Mouse (Mus musculus) fat pad, adult 2 months (tissue): Measurements from ENCODE around the gene Calhm3.
"Not testable (repeated sequence)": the region's sequence is repeated elsewhere in the genome, so short reads cannot be mapped to it uniquely, and the experiment has no call there.

Experiments
- DNase-seq: peaks from one replicate; pipeline ENCODE4 v3.0.0-alpha.2; 2011; ENCODE audit warnings: low read depth, low spot score; ENCODE audit errors: extremely low read depth

The Calhm3 gene

GRCm38 (mm10) chr19:47168223-47168622 is 10.7 kb upstream of the Calhm3 start:
- DNase-seq, result no peak

DNA sequence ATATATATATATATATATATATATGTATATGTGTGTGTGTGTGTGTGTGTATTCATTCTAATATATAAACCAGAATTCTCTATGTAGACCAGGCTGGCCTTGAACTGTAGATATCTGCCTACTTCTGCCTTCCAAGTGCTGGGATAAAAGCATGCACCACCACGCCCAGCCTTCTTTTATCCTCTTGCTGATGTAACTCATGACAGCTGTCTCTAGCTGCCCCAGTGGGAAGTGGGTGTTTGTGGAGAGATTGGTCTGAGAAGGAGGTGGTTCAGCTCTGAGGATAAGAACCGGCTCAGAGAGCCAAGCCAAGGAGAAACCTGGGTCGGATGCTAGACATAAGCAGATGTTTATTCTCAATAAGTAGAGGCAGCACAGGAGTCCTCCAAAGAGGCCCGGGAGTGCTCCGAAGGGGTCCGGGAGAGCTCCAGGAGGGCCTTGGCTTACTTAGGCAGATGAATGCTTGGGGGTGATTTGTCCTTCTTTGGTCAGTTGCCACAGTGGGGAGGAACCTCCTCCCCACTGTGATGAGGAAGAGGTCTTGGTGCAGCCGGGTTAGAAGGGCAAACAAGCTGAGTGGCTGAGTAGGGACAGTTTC is 10.2 kb upstream of the Calhm3 start:
- no peak for DNase-seq

DNA sequence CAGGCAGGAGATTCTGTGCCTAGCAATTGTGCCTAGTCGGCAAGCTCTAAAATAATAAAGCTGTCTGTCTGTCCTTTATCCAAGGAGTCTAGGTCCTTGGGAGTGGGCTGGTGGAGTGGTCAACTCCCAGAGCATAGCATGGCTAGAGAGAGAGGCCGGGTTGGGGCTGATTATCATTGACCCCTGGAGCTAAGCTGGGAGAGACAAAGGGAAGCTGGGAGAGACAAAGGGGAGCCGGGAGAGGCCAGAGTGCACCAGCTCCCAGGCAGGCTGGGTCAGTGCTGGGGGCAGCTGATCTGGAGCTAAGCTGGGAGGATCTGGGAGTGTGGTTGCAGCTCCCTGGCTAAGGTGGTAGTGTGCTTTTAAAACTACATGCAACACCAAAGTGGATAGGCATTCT is 9.2 kb upstream of the Calhm3 start:
- no peak for DNase-seq

DNA sequence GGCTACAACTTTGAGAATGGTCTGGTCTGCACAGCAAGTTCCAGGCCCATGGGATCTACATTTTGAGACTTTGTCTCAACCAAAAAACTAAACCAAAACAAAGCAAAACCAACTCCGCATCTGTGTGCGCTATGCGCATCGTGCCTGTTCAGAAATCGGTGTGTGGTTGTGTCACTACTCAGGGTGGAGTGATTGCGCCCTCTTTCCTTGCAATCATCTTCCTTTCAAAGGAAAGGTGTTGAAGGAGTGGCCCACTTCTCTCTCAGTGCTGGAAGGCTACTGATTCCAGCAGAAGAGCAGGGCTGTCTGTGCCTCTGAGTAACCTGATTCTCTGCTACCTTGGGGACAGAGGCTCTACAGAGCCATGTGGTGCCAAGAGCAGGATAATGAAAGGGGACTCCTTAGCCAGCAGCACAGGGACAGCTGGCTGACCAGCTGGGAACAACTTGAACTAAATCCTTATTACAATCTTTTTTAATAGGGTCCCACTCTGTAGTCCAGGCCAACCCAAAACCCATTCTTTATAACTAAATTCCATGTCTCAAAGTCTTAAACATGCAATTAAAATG is 5.7 kb upstream of the Calhm3 start:
- DNase-seq, result no peak

DNA sequence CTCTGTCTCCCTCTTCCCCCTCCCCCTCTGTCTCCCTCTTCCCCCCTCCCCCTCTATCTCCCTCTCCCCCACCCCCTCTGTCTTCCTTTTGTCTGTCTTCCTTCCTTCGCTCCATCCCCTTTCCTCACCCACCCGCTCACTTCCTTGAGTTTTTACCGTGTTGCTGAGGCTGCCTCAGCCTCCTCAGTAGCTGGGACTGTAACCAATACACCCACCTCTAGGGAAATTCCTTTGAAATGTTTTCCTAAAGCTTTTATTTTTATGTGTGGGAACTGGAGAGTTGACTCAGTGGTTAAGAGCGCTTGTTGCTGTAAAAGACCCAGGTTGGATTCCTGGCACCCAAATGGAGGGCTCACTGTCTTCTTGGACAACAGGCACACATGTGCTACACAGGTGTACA is 4.1 kb upstream of the Calhm3 start:
- no peak for DNase-seq

GRCm38 (mm10) chr19:47153767-47154166 is 3.8 kb downstream of the Calhm3 start:
- DNase-seq, result no peak

DNA sequence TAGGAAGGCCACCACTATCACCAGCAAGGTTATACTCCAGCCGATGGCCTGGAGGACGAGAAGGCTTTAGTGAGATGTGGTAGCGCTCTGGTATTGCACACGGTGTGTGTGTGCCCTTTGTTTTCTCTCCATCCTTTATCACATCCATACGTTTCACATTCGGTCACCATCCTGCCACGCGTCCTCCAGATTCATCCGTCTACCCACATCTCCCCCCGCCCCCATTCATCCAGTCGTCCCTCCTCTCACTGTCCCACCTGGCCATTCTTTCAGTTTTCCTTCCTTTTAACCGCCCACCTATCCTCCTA is 5.5 kb downstream of the Calhm3 start:
- no peak for DNase-seq

DNA sequence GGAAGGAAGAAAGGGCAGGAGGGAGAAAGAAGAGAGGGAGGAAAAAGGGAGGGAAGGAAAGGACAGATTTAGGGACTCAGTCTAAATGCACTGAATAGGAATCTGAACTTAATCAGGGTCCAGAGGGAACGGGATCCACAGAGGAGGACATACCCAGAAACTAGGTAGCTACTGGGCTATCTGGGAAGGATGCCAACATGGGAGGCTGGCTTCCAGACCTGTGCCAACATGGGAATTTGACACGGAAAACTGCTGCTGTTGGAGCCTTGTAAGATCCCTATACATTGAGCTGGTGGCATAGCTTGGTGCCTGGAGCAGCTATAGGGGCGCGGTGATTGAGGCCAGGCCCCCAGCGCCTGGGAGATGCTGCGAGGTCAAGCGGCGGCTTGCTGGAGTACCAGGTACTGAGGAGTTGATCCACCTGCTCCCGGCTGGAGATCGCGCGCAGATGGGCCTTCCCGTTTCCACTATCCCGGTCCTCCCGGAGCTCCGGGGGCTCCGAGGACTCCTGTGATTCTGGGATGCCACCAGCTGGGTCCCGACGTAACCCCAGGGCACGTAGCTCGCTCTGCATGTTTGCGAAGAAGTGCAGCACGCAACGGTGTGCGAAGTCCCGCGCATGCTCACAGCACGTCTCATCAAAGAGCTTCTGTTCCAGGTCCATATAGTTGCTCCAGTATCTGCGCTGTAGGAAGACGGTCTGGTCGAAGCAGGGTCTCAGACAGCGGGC is 6.1 kb downstream of the Calhm3 start:
- DNase-seq, result no peak

- DNase-seq, result no peak
These were observed 7.7 kb downstream of the Calhm3 start for GRCm38 (mm10) chr19:47149854-47150253.

GRCm38 (mm10) chr19:47148267-47148847 is 9.2 kb downstream of the Calhm3 start:
- no peak for DNase-seq

GRCm38 (mm10) chr19:47144154-47144553 is 13.4 kb downstream of the Calhm3 start, which contains the start of gene Calhm1:
Calhm1 (minus strand) TSS chr19:47144254.
- no peak for DNase-seq

GRCm38 (mm10) chr19:47142438-47142837 is 15.1 kb downstream of the Calhm3 start:
- no peak for DNase-seq

DNA sequence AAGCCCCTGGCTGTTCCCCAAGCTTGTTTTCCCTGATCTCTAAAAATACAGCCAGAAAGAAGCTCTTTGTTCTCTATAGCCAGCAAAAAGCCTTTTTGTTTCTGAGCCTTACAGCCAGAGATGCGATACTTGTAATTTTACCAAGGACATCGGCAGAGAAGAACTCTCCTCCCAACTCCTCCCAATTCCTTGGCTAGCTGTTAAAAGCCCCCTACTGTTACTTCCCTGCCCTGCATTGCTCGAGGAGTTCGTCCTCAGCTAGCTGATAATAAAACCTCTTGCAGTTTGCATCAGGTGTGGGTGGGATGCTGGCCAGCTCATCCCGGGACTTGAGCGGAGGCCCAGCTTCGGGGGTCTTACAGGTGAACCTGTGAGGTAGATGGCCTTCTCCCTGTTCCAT is 18.0 kb downstream of the Calhm3 start:
- DNase-seq, result not testable (repeated sequence)

DNA sequence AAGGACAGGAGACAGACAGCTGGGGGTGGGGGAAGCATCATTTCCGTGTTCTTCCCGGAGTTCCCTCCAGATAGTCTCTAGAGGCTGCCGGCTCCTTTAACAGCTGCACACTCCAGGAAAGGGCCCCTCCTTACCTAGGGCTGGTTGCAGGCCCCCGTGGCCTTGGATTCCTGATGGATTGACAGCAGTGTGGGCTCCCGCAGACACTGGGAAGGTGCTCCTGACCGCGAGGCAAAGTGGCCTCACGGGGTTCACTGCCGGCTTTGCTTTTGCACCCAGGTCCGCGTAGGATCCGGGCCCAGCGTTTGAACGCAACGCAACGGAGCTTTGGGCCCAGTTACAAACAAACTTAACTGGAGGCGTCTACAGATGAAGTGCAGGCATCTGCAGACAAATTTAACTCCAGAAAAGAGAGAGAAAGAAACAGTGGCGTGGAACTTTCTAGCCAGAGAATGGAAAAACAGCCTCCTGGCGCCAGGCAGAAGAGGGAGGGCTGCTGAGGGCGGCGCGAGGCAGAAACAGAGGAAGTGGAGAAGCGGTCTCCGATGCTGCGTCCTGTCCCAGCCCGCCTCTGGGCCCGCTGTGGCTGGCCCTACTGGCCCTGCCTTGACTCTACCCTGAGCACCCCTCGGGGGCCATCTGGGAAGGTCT is 19.7 kb downstream of the Calhm3 start, which contains the start of gene Calhm2:
Gene Calhm2, minus strand, starts transcription at position 524 of the 651 bp plus-strand sequence.
- no peak for DNase-seq

- DNase-seq, result no peak
These were observed 20.4 kb downstream of the Calhm3 start for GRCm38 (mm10) chr19:47137051-47137581.

- DNase-seq, result no peak
These were observed 21.4 kb downstream of the Calhm3 start for GRCm38 (mm10) chr19:47136170-47136569.

GRCm38 (mm10) chr19:47135568-47135967 is 22.0 kb downstream of the Calhm3 start:
- no peak for DNase-seq

GRCm38 (mm10) chr19:47133161-47133560 is 24.4 kb downstream of the Calhm3 start:
- no peak for DNase-seq

DNA sequence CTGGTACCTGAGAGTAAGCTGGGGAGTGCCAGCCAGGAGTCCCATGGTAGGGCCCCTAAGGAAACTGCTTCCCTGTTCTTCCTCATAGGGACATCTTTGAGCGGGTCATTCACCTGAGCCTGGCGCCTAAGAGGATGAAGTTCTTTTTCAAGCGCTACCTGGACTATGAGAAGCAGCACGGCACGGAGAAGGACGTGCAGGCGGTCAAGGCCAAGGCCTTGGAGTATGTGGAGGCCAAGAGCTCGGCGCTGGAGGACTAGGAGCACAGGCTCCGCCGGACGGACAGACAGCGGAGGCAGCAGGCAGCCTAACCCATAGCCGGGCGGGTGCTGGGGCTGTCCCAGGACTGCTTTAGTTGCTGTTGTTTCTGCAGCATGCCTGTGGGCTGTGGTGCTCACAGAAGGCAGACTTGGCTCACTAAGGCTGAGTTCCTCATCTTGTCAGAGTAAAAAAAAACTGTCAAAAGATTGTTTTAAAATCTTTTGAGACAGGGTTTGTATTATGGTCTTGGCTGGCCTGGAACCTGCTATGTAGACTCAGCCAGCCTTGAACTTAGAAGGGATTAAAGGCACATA is 26.9 kb downstream of the Calhm3 start:
- no peak for DNase-seq

GRCm38 (mm10) chr19:47128835-47129234 is 28.7 kb downstream of the Calhm3 start:
- no peak for DNase-seq

- no peak for DNase-seq
These were observed 29.4 kb downstream of the Calhm3 start for GRCm38 (mm10) chr19:47128164-47128563.
